Mouse (Mus musculus) spleen, adult 2 months (tissue): ENCODE results near the gene 1700025G04Rik. TPM values are rescaled to one million over a fixed set of nuclear protein-coding genes. Genes with fewer than 3 reads are reported as not detected.

Source experiments
- DNase-seq, 2 experiments: peaks; one replicate each; pipeline versions ENCODE4 v3.0.0 to v3.0.0-alpha.2; 2012 to 2021; ENCODE audit warnings: low spot score in 2 of 2, low read depth in 1 of 2
- H3K27ac ChIP-seq: fragments of 200-500 bp; 2 replicates; pipeline ENCODE4 v1.5.1; 2012; ENCODE audit warnings: low read length, inconsistent platforms; ENCODE audit not compliant: insufficient read depth
- H3K27me3 ChIP-seq: fragments of 200-500 bp; 2 replicates; pipeline ENCODE4 v1.6.1; 2012; ENCODE audit warnings: mild to moderate bottlenecking, moderate library complexity, low read length, inconsistent platforms; ENCODE audit not compliant: control insufficient read depth, insufficient read depth
- H3K36me3 ChIP-seq: fragments of 200-500 bp; 2 replicates; pipeline ENCODE4 v1.6.1; 2012; ENCODE audit warnings: mild to moderate bottlenecking, low read length, inconsistent platforms; ENCODE audit not compliant: control insufficient read depth, insufficient read depth
- H3K4me1 ChIP-seq: fragments of 200-500 bp; 2 replicates; pipeline ENCODE4 v1.6.1; 2011; ENCODE audit warnings: inconsistent platforms; ENCODE audit not compliant: control insufficient read depth, insufficient read depth, insufficient read length
- H3K4me3 ChIP-seq: fragments of 200-500 bp; 2 replicates; pipeline ENCODE4 v1.5.1; 2011; ENCODE audit warnings: mild to moderate bottlenecking, inconsistent platforms; ENCODE audit not compliant: insufficient read depth, insufficient read length; ENCODE audit errors: extremely low read depth
- CTCF ChIP-seq: fragments of 200-500 bp; IDR thresholded peaks from 2 replicates; pipeline ENCODE4 v1.5.1; 2011; ENCODE audit warnings: mild to moderate bottlenecking, inconsistent platforms; ENCODE audit not compliant: insufficient read depth, insufficient read length, insufficient replicate concordance; ENCODE audit errors: extremely low read depth
- POLR2A ChIP-seq: fragments of 200-500 bp; IDR thresholded peaks from 2 replicates; pipeline ENCODE4 v1.6.1; 2011; ENCODE audit warnings: low read depth, low read length, inconsistent platforms
- WGBS: fragments of 180-500 bp; shearing (Covaris S2); methylation state at CpG from one replicate; pipeline ENCODE4 v1.1.7; 2018; 5-methylcytosine and 5-hydroxymethylcytosine counted together
- polyA plus RNA-seq: library from polyadenylated mRNA; depleted of rRNA; stranded (reverse); fragments of >200 nt; gene quantifications from 2 replicates; pipeline ENCODE4 v1.2.3, GENCODE M21; 2012

The 1700025G04Rik gene
- polyA plus RNA-seq, 1 experiment: 0.99 TPM

DNA sequence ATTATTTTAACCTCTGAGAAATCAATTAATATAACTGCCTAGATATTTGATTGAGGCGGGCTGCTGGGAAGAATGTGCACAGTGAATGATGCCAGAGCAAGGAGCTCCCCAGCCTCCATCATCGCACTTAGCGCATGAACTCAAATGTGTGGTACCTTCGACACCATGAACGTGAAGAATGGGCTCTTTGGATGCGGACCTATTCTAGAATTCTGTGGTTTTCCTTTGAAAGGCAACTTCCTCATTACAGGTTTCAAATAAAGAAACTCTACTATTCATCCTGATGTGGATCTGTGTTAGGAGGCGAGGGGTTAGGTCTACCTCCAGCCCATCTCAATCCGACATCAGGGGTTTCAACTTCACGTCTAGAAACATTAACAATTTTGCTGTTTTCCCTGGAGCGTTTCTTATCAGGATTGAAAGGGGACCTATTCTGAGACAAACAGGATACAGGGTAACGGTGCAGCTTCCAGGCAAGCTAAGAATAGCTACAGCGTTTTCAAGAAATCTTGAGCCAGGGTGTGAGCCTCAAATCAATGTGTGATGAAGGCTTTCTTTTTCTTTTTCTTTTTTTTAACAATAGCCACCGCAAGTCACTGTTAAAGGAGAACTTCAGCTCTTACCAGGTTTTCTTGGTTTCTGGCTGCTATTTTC is 110.0 kb downstream of the 1700025G04Rik start:
- no peak overlapping the region for H3K4me3 ChIP-seq
- no peaks in the 10 kb centered on the region for H3K36me3 ChIP-seq
- peaks cover 2% of the 10 kb centered on the region; the same call in 1 of the 2 replicates for H3K4me1 ChIP-seq
- no peak for DNase-seq
- H3K27me3 ChIP-seq: no peaks in the 10 kb centered on the region
- WGBS: 17% methylated on average over 13 of the region's 13 CpGs
- TF ChIP-seq POLR2A (no peak), CTCF (no peak)
- H3K27ac ChIP-seq: no peak overlapping the region

DNA sequence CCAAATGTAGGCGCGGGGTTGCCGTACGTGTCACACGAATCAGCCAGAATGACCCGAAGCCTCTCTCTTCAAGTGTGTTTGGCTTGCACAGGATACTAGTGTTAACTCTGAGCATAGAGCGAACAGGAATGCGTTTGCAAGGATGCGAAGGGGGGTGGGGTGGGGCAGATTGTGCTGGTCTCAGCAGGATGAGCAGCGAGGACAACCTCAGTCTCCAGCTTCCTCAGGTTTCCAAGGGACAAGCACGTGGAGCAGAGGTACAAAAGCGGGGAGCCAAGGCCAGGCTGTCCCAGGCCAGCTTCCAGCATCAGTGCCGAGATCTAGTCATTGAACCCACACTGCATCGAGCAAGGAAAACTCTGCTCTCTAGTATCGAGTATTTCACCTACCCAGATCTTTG is 111.2 kb downstream of the 1700025G04Rik start:
- TF ChIP-seq CTCF (no peak), POLR2A (no peak)
- Histone ChIP-seq H3K27me3 (no peaks in the 10 kb centered on the region), H3K27ac (no peak overlapping the region), H3K4me1 (peaks cover 2% of the 10 kb centered on the region; the same call in 1 of the 2 replicates), H3K36me3 (no peaks in the 10 kb centered on the region), H3K4me3 (no peak overlapping the region)
- no peak for DNase-seq
- 94% methylated on average over 15 of the region's 15 CpGs for WGBS

DNA sequence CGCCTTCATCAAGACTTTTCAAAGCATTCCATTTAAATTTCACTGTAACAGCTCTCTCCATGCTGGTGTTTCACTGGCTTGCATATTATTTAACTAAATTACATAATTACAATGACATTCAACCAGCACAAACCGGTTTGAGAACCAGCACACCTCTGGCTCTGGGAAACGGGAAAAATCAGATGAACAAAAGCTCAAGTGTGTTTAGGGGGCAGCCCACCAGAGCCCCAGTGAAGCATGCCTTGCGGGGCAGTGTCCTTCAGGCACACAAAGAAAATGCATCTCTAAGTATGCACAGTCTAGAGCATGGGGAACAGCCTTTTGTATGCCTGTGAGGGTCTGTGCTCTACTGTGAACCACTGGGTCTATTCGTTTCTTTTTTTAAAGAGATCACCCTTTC is 112.3 kb downstream of the 1700025G04Rik start:
- H3K4me3 ChIP-seq: no peak overlapping the region
- no peak for TF ChIP-seq CTCF
- no peak for TF ChIP-seq POLR2A
- H3K27ac ChIP-seq: no peak overlapping the region
- H3K36me3 ChIP-seq: no peaks in the 10 kb centered on the region
- H3K4me1 ChIP-seq: peaks cover 2% of the 10 kb centered on the region; the same call in 1 of the 2 replicates
- 91% methylated on average over 5 of the region's 5 CpGs for WGBS
- no peaks in the 10 kb centered on the region for H3K27me3 ChIP-seq
- no peak for DNase-seq

DNA sequence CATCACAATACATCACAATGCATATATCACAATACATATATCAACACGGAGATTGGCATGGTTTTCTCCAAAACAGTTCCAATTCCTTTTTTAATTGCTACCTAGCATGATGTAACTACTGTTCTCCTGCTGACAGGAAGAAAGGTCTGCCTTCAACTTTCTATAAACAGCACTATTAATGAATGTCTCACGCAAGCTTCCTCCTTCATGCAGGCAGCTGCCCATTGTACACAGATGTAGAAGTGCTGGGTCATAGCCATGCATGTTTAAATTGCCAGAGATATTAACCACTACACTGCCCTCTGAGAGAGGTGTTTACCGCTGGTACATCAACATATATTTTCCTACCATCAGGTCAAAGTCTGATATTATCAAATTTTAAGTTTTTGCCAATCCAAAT is 113.1 kb downstream of the 1700025G04Rik start:
- TF ChIP-seq POLR2A (no peak), CTCF (no peak)
- Histone ChIP-seq H3K4me1 (peaks cover 2% of the 10 kb centered on the region; the same call in 1 of the 2 replicates), H3K27me3 (no peaks in the 10 kb centered on the region), H3K36me3 (no peaks in the 10 kb centered on the region), H3K27ac (no peak overlapping the region), H3K4me3 (no peak overlapping the region)
- no peak for DNase-seq
- 36% methylated on average over 3 of the region's 3 CpGs for WGBS

DNA sequence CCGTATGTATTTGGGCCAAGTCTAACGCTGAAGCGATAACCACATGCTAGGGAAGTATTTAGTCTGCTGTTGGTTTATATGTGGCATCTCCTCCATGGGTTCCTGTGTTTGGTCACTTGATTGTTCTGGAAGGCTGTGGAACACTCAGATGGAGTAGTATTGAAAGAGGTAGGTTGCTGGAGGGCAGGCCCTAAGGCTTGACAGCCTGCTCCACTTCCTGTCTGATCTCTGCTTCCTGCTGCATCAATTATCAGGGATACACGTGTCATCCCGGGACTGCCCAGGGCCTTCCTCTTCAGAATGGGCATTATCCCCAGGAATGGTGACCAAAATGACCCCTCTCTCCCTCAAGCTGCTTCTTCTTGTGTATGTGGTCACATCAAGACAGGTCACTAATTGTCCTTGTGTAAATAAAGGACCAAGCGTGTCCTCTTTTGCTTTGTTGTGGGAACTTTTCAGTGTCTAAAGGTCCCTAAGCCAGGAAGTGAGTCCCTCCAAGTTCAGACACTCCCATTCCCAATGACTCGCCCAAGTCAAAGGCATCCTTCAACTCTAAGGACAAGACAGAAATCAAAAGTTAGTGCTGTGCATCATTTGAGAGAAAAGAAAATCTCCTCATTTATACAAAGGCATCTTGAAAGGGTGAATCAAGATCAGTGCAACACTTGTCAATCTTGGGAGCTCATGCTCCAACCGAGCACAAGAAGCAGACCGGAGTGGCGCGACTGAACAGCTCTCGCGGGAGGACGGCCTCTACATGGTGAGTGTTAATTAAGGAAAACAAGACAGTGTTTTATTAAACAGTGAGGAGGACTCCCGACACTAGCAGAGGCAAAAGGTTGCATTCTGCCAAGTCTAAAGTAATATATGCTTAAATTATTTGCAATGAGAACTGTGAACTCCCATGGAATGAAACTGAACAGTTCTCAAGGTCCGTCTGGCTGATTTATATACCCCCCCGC is 114.2 kb downstream of the 1700025G04Rik start:
- TF ChIP-seq CTCF (no peak), POLR2A (no peak)
- H3K4me3 ChIP-seq: no peak overlapping the region
- no peak for DNase-seq
- H3K27ac ChIP-seq: no peak overlapping the region
- 92% methylated on average over 17 of the region's 17 CpGs for WGBS
- no peaks in the 10 kb centered on the region for H3K36me3 ChIP-seq
- H3K27me3 ChIP-seq: no peaks in the 10 kb centered on the region
- H3K4me1 ChIP-seq: peaks cover 2% of the 10 kb centered on the region; the same call in 1 of the 2 replicates

DNA sequence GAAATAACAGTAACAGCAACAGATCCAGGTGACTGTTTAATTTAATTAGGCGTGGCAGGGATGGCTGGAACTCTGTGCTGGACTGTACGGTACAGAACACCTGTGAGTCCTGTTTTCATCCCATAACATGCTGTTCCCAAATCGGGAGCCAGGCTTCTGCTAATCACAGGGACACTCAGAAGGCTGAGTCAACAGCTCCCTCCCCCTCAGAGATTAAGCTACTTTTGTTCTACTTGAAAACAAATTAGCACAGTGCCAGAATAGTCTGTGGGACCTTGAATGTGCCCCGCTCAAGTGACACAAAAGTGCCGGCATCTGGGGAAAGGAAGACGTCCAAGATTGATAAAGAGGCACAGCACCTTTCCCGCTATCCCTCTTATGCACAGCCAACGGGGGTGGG is 115.0 kb downstream of the 1700025G04Rik start:
- Histone ChIP-seq H3K36me3 (no peaks in the 10 kb centered on the region), H3K27ac (no peak overlapping the region), H3K4me1 (no peaks in the 10 kb centered on the region; the same call in 1 of the 2 replicates), H3K4me3 (no peak overlapping the region), H3K27me3 (no peaks in the 10 kb centered on the region)
- no peak for TF ChIP-seq CTCF
- TF ChIP-seq POLR2A: no peak
- 82% methylated on average over 8 of the region's 8 CpGs for WGBS
- DNase-seq: no peak

DNA sequence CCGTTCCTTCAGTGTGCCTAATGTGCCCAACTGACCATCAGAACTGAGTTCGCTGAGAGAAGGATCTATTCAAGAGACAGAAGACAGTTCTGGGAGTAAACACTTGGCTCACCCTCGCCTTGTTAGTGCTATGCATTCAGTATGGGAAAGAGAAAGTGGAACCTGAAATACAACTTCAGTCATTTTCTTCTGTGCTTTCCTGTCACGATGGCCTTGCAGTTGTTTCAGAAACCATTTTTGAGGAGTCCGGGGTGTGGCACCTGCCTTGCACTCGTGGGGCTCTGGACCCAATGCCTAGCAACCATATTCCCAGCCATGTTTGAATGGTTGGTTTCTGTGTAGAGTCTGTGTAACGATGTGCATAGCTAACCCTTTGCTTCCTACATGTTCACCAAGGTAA is 115.5 kb downstream of the 1700025G04Rik start:
- TF ChIP-seq POLR2A (no peak), CTCF (no peak)
- WGBS: 69% methylated on average over 7 of the region's 7 CpGs
- no peak overlapping the region for H3K4me3 ChIP-seq
- DNase-seq: no peak
- no peaks in the 10 kb centered on the region for H3K4me1 ChIP-seq
- H3K27ac ChIP-seq: no peak overlapping the region
- H3K36me3 ChIP-seq: no peaks in the 10 kb centered on the region
- no peaks in the 10 kb centered on the region for H3K27me3 ChIP-seq
